Mouse (Mus musculus): ENCODE results near the gene Zdhhc3.

Zdhhc3 gene

DNA sequence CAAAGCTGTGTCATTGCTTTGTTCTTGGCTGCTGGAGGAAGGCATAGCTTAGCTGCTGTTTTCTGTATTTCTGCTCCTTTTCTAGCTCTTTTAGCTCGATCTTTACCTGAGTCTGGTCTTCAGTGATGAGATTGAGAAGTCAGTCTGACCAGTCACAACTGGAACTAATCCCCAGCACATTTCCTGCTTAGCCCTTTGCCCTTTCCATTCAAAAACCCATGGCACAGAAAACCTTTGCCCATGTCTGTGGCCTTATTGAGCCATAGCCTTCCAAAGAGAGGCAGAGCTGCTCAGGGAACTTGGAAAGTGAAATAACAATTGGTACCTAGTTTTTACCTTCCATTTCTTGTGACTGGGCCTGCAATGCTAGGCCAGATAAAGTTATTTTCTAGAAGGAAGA lies 2.6 kb upstream of the Zdhhc3 start:
- DNase-seq (ENCODE audit: low spot score): no peak

DNA sequence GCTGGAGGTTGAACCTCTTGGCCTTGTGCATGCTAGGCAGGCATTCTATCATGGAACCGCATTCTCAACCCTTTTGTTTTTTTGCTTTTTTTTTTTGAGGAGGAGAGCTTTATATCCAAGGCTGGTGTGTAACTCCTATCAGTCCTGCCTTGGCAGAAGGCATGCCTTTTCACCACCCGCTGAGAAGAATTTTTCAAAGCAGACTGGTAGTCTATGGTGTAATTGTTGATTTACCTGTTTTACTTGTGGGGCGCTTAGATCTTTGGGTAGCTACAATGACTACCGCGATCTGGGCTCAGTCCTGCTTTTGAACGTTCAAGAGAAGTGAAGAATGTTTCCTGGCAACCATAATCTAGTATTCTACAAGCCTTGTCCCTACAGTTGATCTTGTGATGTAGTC lies 926 bp upstream of the Zdhhc3 start:
- DNase-seq (ENCODE audit: low spot score): no peak

DNA sequence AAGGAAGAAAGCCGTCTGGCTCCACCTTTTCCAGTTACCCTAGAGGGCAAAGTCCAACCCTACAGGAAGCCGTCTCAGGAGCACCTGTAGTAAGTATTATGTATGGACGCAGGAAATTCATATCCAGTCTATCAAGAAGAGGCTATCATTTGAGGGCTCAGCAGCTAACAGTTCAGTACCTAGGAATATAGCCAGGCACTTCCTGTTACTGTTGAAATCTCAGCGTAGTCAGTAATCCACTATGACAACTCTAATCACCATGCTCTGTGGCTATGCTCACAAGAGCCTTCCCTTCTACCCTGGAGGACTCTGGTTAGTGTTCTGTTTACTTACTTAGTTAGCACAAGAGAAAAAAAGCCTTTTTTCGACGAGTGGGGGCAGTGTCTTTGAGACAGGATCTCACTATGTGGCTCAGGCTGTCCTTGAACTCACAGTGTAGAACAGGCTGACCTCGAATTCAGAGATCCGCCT lies 1.2 kb downstream of the Zdhhc3 start:
- DNase-seq (ENCODE audit: low spot score): no peak

DNA sequence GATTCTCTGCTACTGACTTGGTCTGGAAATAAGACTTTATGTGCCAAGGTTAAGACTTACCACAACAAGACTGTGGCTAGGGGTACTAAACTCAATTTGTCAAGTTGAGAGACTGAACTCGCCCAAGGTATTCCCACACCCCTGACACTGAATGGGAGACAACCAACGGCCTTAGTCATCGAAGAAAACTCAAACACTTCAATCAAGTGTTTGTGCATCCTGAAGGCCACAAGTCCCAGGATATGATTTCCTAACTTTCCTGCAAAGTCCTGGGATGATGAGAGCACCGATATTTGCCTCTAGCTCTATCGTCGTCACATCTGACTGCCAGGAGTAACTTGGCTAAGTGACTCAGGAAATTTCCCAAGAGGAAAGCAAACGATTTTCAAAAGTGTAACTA lies 3.8 kb downstream of the Zdhhc3 start:
- no peak for DNase-seq (ENCODE audit: low spot score)

DNA sequence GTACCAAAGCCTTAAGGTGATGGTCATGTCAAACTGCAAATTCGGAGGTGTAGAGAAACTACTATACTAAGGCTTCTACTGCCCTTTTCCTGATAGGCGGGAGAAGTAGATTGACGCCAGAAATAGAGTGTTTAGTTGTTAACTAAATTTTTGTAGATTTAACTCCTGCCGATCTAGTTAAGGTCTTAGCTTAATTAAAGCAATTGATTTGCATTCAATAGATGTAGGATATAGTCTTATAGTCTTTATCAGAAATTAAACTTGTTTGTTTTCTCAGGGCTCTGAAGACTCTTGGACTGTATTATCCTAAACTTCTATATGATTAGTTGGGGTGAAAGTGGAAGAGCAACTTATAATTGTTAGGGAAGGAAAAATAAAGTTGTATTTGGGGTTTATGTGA lies 5.8 kb downstream of the Zdhhc3 start:
- DNase-seq (ENCODE audit: low spot score): no peak

DNA sequence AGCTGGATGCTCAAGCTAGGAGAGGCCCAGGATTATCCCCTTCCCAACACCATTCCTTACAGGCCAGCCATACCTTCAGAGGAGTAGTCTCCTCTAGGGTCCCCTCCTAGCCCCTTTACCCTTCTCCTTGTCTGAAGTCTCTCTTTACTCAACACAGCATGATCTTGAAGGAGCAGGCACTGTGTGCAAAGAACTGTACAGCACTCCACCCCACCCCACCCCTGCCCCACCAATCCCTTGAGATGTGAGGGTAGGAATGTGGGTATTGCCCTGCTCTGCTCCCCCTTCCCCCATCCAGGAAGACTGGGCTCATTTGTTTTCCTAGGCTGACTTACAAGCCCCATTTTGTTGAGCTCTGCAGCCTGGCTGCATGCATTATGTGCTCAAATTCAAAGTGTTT lies 8.6 kb downstream of the Zdhhc3 start:
- no peak for DNase-seq (ENCODE audit: low spot score)

DNA sequence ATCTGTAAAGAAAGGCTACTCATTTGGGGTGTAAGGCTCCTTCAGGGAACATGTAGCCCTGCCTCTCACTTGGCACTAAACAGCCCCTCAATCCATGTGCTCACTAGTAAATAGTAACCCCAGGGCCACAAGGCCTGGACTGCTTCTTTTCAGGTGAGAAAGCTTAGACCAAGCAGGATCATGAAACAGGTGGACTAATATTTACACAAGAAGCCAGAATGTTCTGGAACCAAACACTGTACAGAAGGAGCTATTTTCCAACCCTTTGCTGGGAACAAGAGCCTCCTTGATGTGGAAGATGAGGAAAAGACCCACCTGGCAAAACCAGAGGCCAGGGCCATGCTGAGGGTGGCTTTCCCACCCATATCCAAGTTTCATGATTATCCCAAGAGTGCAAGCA lies 9.6 kb downstream of the Zdhhc3 start:
- no peak for DNase-seq (ENCODE audit: low spot score)

DNA sequence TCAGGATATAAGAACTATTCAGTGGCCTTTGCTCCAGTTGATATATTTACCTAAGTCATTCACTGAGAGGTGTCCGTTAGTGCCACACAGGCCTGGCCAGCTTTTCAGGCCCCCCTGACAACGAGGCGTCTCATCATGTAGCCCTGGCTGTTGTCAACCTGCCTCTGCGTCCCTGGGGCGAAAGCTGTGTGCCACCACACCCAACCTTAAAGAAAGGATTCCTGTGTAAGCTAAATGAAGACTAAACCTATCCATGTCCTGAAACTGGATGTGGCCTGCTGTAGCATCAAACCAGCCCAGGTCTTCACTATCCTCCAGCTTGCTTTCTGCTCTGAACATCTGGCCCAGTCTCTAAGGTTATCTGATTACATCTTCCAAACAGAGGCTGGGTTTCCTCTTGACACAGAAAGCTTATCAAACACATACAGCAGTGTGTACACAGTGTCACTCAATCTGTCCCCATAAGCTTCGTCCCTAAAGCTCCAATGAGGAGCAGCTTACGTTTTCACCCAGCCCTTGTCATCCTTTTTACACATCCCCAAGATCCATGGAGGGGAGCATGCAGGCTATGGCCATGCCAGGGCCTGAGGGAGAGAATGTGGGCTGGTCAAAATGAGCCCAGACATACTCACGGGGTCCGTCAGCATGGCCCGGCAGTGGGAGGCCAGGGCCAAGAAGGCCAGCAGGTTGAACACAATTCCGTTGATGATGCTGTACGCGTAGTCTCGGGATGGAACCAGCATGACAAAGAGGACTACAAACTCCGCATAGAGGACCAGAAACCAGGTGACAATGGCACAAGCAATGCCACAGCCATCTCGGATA lies 13.2 kb downstream of the Zdhhc3 start:
- no peak for DNase-seq (ENCODE audit: low spot score)

DNA sequence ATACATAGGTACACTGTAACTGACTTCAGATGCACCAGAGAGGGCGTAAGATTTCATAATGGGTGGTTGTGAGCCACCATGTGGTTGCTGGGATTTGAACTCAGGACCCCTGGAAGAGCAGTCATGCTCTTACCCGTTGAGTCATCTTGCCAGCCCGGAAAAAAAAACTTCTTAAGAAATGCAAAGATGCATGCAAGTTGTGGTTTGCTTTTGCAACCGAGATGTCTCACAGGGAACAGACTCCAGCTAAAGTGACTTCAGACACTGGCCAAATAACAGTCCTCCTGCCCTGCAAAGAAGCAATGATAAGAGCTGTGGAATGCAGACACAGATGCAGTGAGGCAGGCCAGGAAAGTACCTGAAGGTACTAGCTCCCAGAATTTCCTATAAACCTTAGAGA lies 22.2 kb downstream of the Zdhhc3 start:
- no peak for DNase-seq (ENCODE audit: low spot score)

DNA sequence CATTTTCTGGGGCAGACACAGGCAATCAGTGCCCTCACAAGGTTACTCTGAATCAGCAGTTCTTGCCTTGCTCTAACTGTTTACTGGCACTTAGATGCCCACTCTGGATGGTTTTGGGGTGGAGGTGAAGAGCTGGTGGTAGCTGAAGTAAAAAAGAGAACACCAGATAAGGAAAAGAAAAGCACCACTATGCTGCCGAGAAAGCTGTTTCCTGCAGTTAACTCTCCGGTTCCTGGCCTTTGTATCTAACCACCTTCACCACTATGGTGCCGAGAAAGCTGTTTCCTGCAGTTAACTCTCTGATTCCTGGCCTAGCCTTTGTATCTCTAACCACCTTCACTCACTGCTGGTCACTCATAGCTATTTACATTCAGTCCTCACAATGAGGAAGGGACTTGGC lies 25.4 kb downstream of the Zdhhc3 start:
- no peak for DNase-seq (ENCODE audit: low spot score)

DNA sequence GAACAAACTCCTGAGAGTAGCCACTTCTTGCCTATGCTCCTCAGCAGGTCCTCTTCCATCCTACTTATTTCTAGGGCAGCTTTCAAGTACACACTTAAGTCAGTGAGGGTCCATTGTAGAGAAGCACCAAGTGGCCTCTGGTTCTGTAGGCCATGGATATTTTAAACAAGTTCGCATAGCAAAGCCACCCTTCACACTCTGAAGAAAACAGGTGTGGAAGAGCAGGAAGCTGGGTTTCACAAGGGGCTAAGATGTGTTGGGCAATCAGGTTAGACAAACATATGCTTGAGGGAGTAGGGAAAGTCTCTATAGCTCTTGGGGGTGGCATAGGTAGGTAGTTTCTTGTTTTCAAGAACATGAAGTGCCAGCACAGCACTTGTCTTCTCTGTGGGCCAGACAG lies 27.6 kb downstream of the Zdhhc3 start:
- no peak for DNase-seq (ENCODE audit: low spot score)

DNA sequence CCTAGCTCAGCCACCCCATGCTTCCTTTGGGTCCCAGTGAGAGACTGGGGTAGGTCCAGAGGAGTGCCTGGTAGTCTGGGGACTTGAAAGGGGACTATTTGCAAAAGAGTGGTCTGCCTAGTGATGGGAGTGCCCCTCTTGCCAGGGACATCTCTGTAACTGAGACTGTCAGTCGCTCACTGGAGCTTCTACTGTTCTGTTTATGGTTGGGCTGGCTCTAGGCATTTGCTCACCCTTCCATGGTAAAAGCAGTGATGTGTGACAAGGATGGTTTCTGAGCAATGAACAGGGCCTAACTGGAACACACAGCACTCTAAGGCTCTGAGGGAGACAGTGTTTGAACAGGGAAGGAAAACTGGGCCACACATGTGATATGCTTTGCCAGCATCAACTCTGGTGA lies 32.2 kb downstream of the Zdhhc3 start:
- DNase-seq (ENCODE audit: low spot score): no peak

DNA sequence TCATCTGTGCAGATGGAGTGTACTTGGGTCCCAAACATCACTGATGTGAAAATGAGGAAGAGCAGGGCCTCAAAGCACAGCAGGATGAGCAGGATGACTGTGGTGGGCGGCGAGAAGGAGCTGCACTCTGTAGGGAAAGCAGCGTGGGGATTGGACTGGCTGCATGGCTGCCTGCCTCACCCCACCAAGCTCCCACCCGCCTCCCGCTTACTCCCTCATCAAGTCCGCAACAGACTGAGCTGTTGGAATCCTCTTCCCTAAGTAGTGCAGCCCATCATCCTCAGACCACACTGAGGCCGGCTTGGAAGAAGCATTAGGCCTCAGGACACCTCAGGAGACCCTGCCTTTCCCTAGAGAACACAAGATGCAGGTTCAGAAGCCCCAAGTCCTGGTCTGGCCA lies 32.6 kb downstream of the Zdhhc3 start:
- DNase-seq (ENCODE audit: low spot score): no peak

DNA sequence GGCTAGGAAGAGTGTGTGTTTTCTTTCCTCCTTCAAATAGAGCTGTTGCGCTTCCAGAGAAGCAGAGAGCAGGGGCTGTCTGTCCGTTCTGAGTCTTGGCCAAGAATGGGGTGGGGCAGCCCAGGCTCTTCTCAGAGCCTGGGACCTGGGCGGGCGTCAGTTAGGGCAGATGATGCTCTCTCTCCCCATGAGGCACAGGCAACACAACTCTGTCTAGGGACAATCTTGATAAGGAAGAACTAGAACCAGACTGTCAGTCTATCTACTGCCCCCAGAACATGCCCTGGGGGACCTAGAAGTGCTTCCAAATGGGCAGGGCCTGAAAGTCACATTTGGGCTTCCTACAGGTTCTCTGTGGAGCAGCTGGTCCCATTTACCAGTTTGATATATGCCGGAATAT lies 33.9 kb downstream of the Zdhhc3 start:
- no peak for DNase-seq (ENCODE audit: low spot score)

DNA sequence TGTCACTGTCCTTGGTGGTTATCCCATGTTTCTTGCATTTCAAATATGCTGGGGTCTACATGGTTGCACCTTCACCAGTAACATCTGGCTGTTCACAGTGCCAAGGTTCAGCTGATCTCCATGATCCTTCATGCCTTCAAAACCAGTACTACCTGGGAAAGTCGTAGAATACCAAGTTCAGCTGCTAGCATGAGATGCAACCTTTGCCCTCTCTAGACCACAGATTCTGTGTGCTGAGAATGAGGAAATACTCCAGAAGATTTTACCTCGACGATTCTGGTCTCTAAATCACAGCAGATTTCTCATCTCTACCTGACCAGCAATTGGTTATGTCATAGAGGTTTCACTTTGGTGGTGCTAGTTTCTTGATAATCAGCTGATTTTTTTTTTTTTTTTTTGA lies 52.8 kb downstream of the Zdhhc3 start:
- DNase-seq (ENCODE audit: low spot score): no peak

DNA sequence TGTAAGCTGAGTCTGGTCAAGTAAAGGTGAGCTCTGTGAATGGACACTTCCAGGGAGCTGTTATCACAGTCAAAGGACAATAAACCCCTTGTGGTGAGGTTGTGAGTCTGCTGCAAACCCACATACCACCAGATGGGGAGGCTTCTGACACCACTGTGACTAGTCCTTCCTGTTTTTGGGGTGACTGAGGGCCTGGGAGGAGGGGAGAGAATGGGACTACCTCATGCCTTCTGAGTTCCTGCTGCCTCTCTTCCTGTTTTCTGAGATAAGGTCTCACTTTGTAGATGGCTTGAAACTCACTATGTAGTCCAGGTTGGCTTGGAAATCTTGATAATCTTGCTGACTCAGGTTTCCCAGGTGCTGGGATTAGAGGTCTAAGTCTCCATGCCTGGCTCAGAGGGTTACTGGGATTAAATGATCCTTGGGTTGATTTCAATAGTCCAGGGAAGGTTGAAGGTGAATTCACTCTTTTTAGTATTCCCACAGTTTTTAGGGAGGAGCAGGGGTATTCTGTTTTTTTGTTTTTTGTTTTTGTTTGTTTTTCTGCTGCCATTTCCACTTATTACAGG lies 54.2 kb downstream of the Zdhhc3 start:
- DNase-seq (ENCODE audit: low spot score): no peak

DNA sequence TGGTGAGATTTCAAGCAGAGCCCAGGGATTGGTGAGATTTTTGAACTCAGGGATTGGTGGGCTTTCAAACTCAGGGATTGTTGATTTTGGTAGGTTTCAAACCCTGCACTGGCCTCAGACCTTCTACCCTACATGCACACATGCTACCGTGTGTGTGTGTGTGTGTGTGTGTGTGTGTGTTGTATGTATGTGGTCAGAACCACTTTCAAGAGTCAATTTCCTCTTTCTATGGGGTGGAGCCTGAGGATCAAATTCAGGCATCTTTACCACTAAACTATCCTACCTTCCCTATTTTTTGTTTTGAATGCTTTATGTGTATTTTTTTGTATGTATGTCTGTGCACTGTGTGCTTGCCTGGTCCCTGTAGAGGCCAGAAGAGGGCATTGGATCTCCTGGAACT lies 65.3 kb downstream of the Zdhhc3 start:
- no peak for DNase-seq (ENCODE audit: low spot score)

DNA sequence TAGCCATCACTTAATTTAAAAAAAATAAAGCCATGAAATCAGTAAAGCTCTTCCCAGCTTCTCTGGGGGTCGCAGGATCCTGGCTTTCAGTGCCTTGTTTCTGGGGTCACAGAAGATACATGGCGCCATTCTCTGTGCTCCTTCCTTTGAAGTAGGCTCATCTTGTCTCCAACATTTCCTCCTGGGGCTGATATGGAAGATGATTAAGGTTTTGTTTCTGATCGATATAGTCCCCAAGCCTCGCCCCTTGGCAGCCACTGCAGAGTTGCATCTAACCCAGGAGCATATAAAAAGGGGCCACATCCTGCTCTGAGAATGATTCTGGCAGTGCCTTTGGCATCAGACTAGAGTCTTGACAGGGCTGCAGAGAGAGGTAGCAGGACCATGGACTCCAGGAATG lies 78.6 kb downstream of the Zdhhc3 start, which contains the start of gene Tgm4:
Gene Tgm4 (plus strand): TSS at position 301 of the 400 bp plus-strand sequence.
- no peak for DNase-seq (ENCODE audit: low spot score)

DNA sequence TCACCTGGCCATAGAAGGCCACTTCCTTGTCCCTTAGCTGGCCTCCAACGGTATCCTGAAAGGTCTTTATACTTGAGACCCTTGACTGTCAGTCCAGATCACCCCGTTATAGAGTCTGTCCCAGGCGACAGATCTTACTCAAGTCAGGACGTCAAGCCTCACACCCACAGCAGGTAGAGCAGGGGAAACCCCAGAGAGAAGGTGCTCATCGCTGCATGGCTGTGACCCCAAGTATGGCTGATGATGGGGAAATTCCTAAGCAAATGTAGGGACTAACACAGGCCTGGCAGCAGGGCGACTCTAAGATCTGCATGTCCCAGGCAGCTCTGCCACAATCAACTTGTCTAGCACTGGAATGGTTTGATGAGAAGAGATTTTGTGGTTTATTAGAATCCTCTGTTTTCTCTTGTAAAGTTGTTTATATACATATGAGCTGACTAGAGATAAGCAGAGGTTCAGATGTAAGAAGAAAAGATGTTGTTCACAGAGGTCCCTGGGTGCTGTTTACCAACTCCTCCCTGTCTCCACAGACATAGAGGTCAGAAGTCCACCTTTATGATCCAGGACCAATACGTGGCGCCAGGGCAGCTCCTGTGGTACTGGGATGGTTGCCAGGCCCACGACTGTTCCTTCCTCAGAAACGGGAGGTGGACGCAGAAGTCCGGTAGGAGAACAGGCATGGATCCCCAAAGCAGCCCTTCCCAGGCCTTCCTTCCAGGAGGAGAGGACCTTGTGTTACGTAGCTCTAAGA lies 81.3 kb downstream of the Zdhhc3 start:
- no peak for DNase-seq (ENCODE audit: low spot score)

DNA sequence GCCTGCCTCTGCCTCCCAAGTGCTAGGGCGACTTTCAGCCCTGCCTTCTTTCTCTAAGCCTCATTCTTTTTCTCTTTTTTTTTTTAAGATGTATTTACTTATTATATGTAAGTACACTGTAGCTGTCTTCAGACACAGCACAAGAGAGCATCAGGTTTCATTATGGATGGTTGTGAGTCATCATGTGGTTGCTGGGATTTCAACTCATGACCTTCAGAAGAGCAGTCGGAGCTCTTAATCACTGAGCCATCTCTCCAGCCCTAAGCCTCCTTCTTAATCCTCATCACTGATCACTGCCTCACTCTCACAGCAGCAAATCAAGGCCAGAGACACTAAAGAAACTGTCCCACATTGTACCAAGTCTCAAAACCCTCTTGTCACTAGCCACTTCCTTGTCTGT lies 88.8 kb downstream of the Zdhhc3 start:
- DNase-seq (ENCODE audit: low spot score): no peak

DNA sequence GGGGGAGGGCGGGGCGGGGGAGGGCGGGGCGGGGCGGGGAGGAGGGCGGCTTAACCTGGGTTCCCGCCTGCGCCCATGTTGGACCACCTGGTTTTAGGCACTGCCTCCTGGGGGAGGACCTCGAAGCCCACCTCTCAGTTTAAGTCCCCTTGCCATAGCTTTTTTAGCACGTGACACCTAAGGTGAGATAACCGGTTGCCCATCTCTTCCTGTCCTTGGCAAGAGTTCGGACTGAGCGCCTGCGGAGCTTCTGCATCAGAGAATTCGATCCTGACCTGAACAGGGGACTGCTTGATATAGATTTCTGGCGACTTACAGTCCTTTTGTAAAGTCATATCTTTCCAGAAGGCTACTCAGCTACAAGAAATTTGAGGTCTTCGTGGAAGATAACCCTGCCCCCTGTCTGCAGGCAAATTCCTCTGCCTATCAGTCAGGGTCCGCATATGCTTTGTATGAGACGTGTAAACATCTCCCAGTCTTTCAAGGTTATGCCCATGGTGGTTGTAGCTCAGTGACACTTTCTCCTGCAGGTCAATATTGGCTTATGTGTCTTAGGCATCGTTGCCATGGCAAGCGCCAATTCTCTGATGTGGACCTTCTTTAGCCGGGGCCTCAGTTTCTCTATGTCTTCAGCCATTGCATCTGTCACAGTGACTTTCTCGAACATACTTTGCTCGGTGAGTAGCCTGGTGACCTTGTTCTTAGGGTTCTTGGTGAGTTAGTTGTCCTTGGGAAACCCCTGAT lies 91.2 kb downstream of the Zdhhc3 start:
- DNase-seq (ENCODE audit: low spot score): peak; percentile 44

DNA sequence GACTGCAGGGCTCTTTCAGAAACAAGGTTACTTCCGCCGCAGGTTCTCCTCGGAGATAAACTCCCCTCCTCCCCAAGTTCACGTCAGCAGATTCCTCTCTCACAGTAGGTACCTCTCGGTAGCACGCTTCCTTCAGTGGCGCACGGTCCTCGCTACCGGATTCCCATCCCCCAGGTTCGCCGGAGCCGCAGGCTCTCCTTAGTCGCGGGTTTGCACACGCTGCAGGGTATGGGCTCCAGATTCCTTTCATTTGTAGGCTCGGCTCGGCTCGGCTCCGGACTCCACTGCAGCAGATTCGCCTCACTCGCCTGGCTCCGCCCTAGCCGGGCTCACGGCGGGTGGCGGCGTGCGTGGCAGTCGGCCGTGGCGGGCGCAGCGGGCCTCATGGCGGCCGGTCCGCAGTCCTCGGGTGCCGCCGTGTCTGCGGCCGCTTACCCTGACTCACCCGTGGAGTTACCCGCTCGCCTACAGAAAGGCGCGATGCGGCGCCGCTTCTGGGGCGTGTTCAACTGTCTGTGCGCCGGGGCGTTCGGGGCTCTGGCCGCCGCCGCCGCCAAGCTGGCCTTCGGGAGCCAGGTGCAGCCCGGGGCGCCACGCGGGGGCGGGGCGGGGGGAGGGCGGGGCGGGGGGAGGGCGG lies 91.9 kb downstream of the Zdhhc3 start, which contains the start of gene Tmem42:
Gene Tmem42 (plus strand): TSS at position 332 of the 637 bp plus-strand sequence.
- peak; percentile 91 for DNase-seq (ENCODE audit: low spot score)

Data from embryo, embryonic 10 days (tissue).